Mouse (Mus musculus) erythroblast, embryonic 14.5 days (primary cell): ENCODE measurements around the gene Rptor.

Experiments used
- GATA1 ChIP-seq: IDR thresholded peaks from 2 replicates; pipeline ENCODE4 v1.6.1; 2012; ENCODE audit warnings: low read length, inconsistent platforms, mixed read lengths
- TAL1 ChIP-seq: IDR thresholded peaks from 3 replicates; pipeline ENCODE4 v1.6.1; 2012; ENCODE audit warnings: low read length, inconsistent platforms, mixed read lengths

DNA sequence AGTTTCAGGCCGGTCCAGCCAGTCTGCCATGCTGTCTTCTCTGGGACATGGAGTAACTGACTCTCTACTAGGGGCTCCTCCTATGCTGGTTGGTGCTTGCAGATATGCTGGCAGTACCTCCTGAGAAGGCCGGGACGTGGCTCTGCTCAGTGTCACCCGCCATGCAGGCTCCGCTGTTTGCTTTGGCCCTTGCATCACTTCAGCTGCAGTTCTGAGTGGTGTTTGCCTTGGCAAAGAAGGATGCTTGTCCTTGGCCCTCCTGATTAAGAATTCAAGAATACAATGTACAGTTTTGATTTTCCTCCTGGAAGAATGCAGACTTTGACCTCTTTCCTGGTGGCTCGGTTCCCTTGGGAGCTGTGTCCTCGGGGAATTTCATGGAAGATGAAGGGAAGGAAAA lies 342.6 kb downstream of the Rptor start:
- no peak for TF ChIP-seq TAL1
- no peak for TF ChIP-seq GATA1
